Mouse (Mus musculus) kidney, adult 2 months (tissue): ENCODE results near the gene Klhdc8a. TPM values are rescaled to one million over a fixed set of nuclear protein-coding genes. Genes with fewer than 3 reads are reported as not detected.

Experiments used
- DNase-seq: peaks from one replicate; pipeline ENCODE4 v3.0.0; 2021
- H3K27ac ChIP-seq: fragments of 200-500 bp; 2 replicates; pipeline ENCODE4 v1.5.1; 2012; ENCODE audit warnings: low read depth, low read length, control low read depth, inconsistent platforms; ENCODE audit not compliant: insufficient read depth
- H3K27me3 ChIP-seq: fragments of 200-500 bp; replicated peaks from 2 replicates; pipeline ENCODE4 v1.6.1; 2012; ENCODE audit warnings: mild to moderate bottlenecking, moderate library complexity, low read length, inconsistent platforms; ENCODE audit not compliant: control insufficient read depth, insufficient read depth
- H3K36me3 ChIP-seq: fragments of 200-500 bp; 2 replicates; pipeline ENCODE4 v1.6.1; 2012; ENCODE audit warnings: mild to moderate bottlenecking, moderate library complexity, low read length, inconsistent platforms; ENCODE audit not compliant: control insufficient read depth, insufficient read depth
- H3K4me1 ChIP-seq: fragments of 200-500 bp; 2 replicates; pipeline ENCODE4 v1.6.1; 2011; ENCODE audit warnings: low read length; ENCODE audit not compliant: control insufficient read depth, insufficient read depth
- H3K4me3 ChIP-seq: fragments of 200-500 bp; 2 replicates; pipeline ENCODE4 v1.5.1; 2011; ENCODE audit warnings: mild to moderate bottlenecking, low read depth, low read length, control low read depth; ENCODE audit not compliant: insufficient read depth
- CTCF ChIP-seq: fragments of 200-500 bp; conservative IDR thresholded peaks from 2 replicates; pipeline ENCODE4 v1.5.1; 2011; ENCODE audit warnings: low read depth, mild to moderate bottlenecking, control low read depth, low read length, moderate library complexity, mixed read lengths; ENCODE audit not compliant: insufficient read depth, insufficient read length
- POLR2A ChIP-seq: fragments of 200-500 bp; IDR thresholded peaks from one replicate; pipeline ENCODE4 v1.6.1; 2011; ENCODE audit warnings: low read depth, low read length, control low read depth
- WGBS: fragments of 180-500 bp; shearing (Covaris S2); methylation state at CpG from one replicate; pipeline ENCODE4 v1.1.7; 2018; 5-methylcytosine and 5-hydroxymethylcytosine counted together
- polyA plus RNA-seq: library from polyadenylated mRNA; depleted of rRNA; stranded (reverse); fragments of >200 nt; gene quantifications from 2 replicates; pipeline ENCODE4 v1.2.3, GENCODE M21; 2012

The Klhdc8a gene
- polyA plus RNA-seq, 1 experiment = 15.7 TPM

DNA sequence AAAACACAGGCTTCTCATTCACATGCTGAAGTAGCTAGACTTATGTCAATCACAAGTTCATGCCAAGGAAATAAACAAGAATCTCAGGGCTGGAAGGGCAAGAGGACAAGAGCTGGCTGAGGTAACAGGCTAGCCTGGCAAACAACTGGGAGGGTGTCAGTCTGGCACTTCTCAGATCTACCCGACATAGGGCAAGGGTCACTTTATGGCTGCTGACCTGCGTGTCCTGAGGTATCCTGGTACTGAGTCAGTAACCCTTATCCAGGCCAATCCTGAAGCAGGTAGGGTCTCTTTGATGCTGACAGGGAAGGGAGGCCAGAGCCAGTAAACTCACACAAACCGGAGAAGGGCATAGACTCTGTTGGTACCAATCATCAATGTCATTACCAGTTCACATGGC, 30.1 kb downstream of the Klhdc8a start:
- peak; percentile 90 for DNase-seq
- Histone ChIP-seq H3K27ac (no peak overlapping the region), H3K4me3 (no peak overlapping the region), H3K36me3 (peaks cover 22% of the 10 kb centered on the region), H3K27me3 (no peaks in the 10 kb centered on the region), H3K4me1 (peaks cover 57% of the 10 kb centered on the region)
- TF ChIP-seq CTCF (no peak), POLR2A (no peak)
- WGBS = 43% methylated on average over 3 of the region's 3 CpGs

- Histone ChIP-seq H3K27ac (peak overlapping the region; percentile 13; the same call in 1 of the 2 replicates), H3K36me3 (peaks cover 22% of the 10 kb centered on the region), H3K4me1 (peaks cover 61% of the 10 kb centered on the region), H3K4me3 (no peak overlapping the region), H3K27me3 (no peaks in the 10 kb centered on the region)
- DNase-seq = no peak
- 54% methylated on average over 7 of the region's 7 CpGs for WGBS
- TF ChIP-seq POLR2A (no peak), CTCF (no peak)
Observed at GRCm38 (mm10) chr1:132329656-132330055, 31.2 kb downstream of the Klhdc8a start.

DNA sequence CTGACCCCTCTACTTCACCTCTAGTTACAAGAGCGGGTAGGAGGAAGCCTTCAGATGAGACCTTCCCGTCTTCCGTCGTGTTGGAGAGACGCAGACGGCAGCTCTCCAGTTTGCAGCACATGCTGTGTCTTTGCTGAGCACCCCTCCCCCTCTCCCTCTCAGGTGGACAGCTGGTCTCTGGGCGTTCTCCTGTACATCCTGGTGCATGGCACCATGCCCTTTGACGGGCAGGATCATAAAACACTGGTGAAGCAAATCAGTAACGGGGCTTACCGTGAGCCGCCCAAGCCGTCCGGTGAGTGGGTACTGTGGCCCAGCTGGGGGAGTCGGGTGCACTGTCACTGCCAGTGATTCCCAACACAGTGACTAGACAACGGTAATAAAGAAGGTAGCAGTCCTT, 32.0 kb downstream of the Klhdc8a start:
- DNase-seq = no peak
- Histone ChIP-seq H3K4me1 (peaks cover 65% of the 10 kb centered on the region), H3K36me3 (peaks cover 22% of the 10 kb centered on the region), H3K4me3 (no peak overlapping the region), H3K27me3 (no peaks in the 10 kb centered on the region), H3K27ac (peak overlapping the region; percentile 13; the same call in 1 of the 2 replicates)
- TF ChIP-seq POLR2A = no peak
- TF ChIP-seq CTCF = no peak
- WGBS = 42% methylated on average over 15 of the region's 15 CpGs

GRCm38 (mm10) chr1:132331283-132331682, 32.9 kb downstream of the Klhdc8a start:
- peaks cover 22% of the 10 kb centered on the region for H3K36me3 ChIP-seq
- H3K27me3 ChIP-seq = no peaks in the 10 kb centered on the region
- H3K4me1 ChIP-seq = peaks cover 73% of the 10 kb centered on the region
- WGBS = 59% methylated on average over 17 of the region's 17 CpGs
- DNase-seq = no peak
- no peak for TF ChIP-seq POLR2A
- no peak for TF ChIP-seq CTCF
- no peak overlapping the region for H3K27ac ChIP-seq
- no peak overlapping the region for H3K4me3 ChIP-seq

DNA sequence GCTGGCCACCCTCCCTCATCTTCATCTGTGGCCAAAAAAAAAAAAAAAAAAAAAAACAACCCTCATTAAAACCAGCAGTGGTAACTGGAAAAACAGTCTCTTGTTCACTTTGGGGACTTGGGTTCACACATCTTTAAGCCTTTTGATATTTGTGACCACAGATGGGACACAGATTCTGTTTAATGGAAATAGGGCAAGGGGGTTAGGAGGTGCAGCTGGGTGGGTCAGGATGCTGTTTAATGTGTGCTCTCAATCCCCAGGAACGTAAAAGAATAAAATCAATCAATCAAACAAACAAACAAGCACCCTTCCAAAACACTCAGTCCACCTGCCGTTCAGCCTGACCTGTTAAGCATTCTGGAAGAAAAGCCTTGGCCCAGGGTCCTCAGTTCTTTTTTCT, 34.8 kb downstream of the Klhdc8a start:
- WGBS = 8% methylated on average over 2 of the region's 2 CpGs
- no peak overlapping the region for H3K4me3 ChIP-seq
- peak overlapping the region; percentile 49 for H3K27ac ChIP-seq
- no peak for DNase-seq
- H3K27me3 ChIP-seq = no peaks in the 10 kb centered on the region
- no peak for TF ChIP-seq CTCF
- TF ChIP-seq POLR2A = no peak
- H3K36me3 ChIP-seq = peaks cover 16% of the 10 kb centered on the region
- peaks cover 72% of the 10 kb centered on the region for H3K4me1 ChIP-seq

- Histone ChIP-seq H3K4me3 (no peak overlapping the region), H3K27ac (peak overlapping the region; percentile 91), H3K27me3 (no peaks in the 10 kb centered on the region), H3K36me3 (peaks cover 16% of the 10 kb centered on the region), H3K4me1 (peaks cover 73% of the 10 kb centered on the region)
- TF ChIP-seq POLR2A (no peak), CTCF (no peak)
- peak; percentile 97 for DNase-seq
- 3% methylated on average over 4 of the region's 4 CpGs for WGBS
Observed at GRCm38 (mm10) chr1:132333675-132334141, 35.3 kb downstream of the Klhdc8a start.

GRCm38 (mm10) chr1:132334178-132334801, 35.9 kb downstream of the Klhdc8a start:
- H3K4me1 ChIP-seq = peaks cover 74% of the 10 kb centered on the region
- H3K27ac ChIP-seq = peak overlapping the region; percentile 91
- 19% methylated on average over 6 of the region's 6 CpGs for WGBS

More at GRCm38 (mm10) chr1:132334178-132334801, 35.9 kb downstream of the Klhdc8a start:
- Histone ChIP-seq H3K36me3 (peaks cover 16% of the 10 kb centered on the region), H3K4me3 (no peak overlapping the region), H3K27me3 (no peaks in the 10 kb centered on the region)
- no peak for DNase-seq
- TF ChIP-seq POLR2A (no peak), CTCF (no peak)
